10 mouse cellular contexts compared by ENCODE assay signal in genomic region chr11:71902304-71903019, GRCm38 (mm10).
DNase-seq lines count a peak whose midpoint lies in the region; ATAC-seq and TF ChIP-seq lines count a peak whose summit lies in the region.
"Had no signal": no experiment of that assay in that cellular context is flagged by ENCODE, and none has a peak within 500 bp of the region (broad histone marks: within the 10 kb centered on the region; RNA-seq: fewer than 3 reads in every experiment).

No protein-coding gene starts in this region.

- intact Hi-C loops in heart, postnatal 10 days (cut with DNase I), result no loop called here
- intact Hi-C loops in heart, adult 2 months (cut with DNase I), result no loop called here

- no peaks in the 10 kb centered on the region for H3K27me3 ChIP-seq in heart, adult 2 months (ENCODE audit: control insufficient read depth, insufficient read depth, low read length)
- no peaks in the 10 kb centered on the region for H3K27me3 ChIP-seq in kidney, embryonic 15.5 days

- no peak overlapping the region for H3K4me3 ChIP-seq in heart, adult 2 months
- H3K4me3 ChIP-seq in layer of hippocampus, adult 2 months, result no peak overlapping the region
- H3K4me3 ChIP-seq in kidney, embryonic 15.5 days (replicated peaks), result no peak overlapping the region

- TF ChIP-seq CTCF in heart, adult 2 months (IDR thresholded peaks at IDR 0.05), result no peak
- no peak for TF ChIP-seq CTCF in layer of hippocampus, adult 2 months (conservative IDR thresholded peaks at IDR 0.05)

- peak; percentile 2 to 6 for DNase-seq in heart, postnatal 10 days
- DNase-seq in heart, adult 2 months, result no peak
- DNase-seq in cerebellum, adult 9-11 months, result peak; percentile 85
- peak; percentile 38 to 54 for DNase-seq in layer of hippocampus, adult 2 months (ENCODE audit: low spot score in 2 of 2)
- peak; percentile 77 for DNase-seq in right cerebral cortex, adult 18-20 months
- DNase-seq in spleen, postnatal 4 days (ENCODE audit: low spot score in 2 of 2), result no peak
- no peak for DNase-seq in urinary bladder, adult 2 months (ENCODE audit: low spot score)
- DNase-seq: heart, postnatal 14 days; lung, postnatal 36 days had no signal

- 49% methylated on average over 10 of the region's 10 CpGs for WGBS in heart, adult 2 months
- WGBS in kidney, embryonic 15.5 days, result 53% methylated on average over 10 of the region's 10 CpGs

- no peak for TF ChIP-seq EP300 in heart, adult 2 months (IDR thresholded peaks at IDR 0.05; ENCODE audit: insufficient read depth, low read depth, low read length)

- no peaks in the 10 kb centered on the region for H3K36me3 ChIP-seq in heart, adult 2 months (ENCODE audit: control insufficient read depth, insufficient read depth, low read length)
- H3K36me3 ChIP-seq in kidney, embryonic 15.5 days, result no peaks in the 10 kb centered on the region

- H3K79me2 ChIP-seq in heart, adult 2 months (replicated peaks; ENCODE audit: control insufficient read depth, insufficient read depth, low read length), result no peaks in the 10 kb centered on the region

- H3K4me2 ChIP-seq in kidney, embryonic 15.5 days, result no peak overlapping the region

- TF ChIP-seq POLR2A in heart, adult 2 months (IDR thresholded peaks at IDR 0.05; ENCODE audit: insufficient read depth, low read depth, low read length), result no peak

- H3K9ac ChIP-seq in heart, adult 2 months (ENCODE audit: low read depth, low read length), result no peak overlapping the region
- H3K9ac ChIP-seq in kidney, embryonic 15.5 days, result no peak overlapping the region

- ATAC-seq in kidney, embryonic 15.5 days (replicated peaks; ENCODE audit: low FRiP score), result no peak

- no peak overlapping the region for H3K27ac ChIP-seq in heart, adult 2 months
- H3K27ac ChIP-seq in layer of hippocampus, adult 2 months, result peak overlapping the region; percentile 51
- no peak overlapping the region for H3K27ac ChIP-seq in kidney, embryonic 15.5 days

- no peaks in the 10 kb centered on the region for H3K4me1 ChIP-seq in heart, adult 2 months (ENCODE audit: control insufficient read depth, insufficient read depth, low read length)
- H3K4me1 ChIP-seq in kidney, embryonic 15.5 days, result no peaks in the 10 kb centered on the region

- no peaks in the 10 kb centered on the region for H3K9me3 ChIP-seq in kidney, embryonic 15.5 days (replicated peaks)

Comparison
In these comparisons a context has a peak if more than half of its experiments do, and no peak if none do; other contexts are left out.
1. DNase-seq: peak in heart, postnatal 10 days (2 of 2), cerebellum, adult 9-11 months (single experiment), layer of hippocampus, adult 2 months (2 of 2) and right cerebral cortex, adult 18-20 months (single experiment); none in heart, adult 2 months (0 of 2), spleen, postnatal 4 days (0 of 2) and urinary bladder, adult 2 months (single experiment).